Mouse (Mus musculus) kidney, embryonic 15.5 days (tissue): ENCODE measurements around the gene Cflar. TPM values are rescaled to one million over a fixed set of nuclear protein-coding genes. Genes with fewer than 3 reads are reported as not detected.
A peak's percentile ranks its signal among the peaks of the same experiment; 100 is the strongest.

ENCODE experiments used
- ATAC-seq: fragments of 200-750 bp; cut with Nextera tagmentation; replicated peaks from 2 replicates; pipeline ENCODE4 v1.8.0; 2017; ENCODE audit warnings: moderate TSS enrichment; ENCODE audit not compliant: low FRiP score
- H3K27ac ChIP-seq: fragments of 300-500 bp; sonication (generic); 2 replicates; pipeline ENCODE4 v1.5.1; 2015; ENCODE audit warnings: mild to moderate bottlenecking, inconsistent platforms
- H3K27me3 ChIP-seq: fragments of 300-500 bp; sonication (generic); 2 replicates; pipeline ENCODE4 v1.6.1; 2015; ENCODE audit warnings: inconsistent platforms
- H3K36me3 ChIP-seq: fragments of 300-500 bp; sonication (generic); 2 replicates; pipeline ENCODE4 v1.6.1; 2015; ENCODE audit warnings: inconsistent platforms
- H3K4me1 ChIP-seq: fragments of 300-500 bp; sonication (generic); 2 replicates; pipeline ENCODE4 v1.6.1; 2015; ENCODE audit warnings: inconsistent platforms
- H3K4me2 ChIP-seq: fragments of 300-500 bp; sonication (generic); 2 replicates; pipeline ENCODE4 v1.6.1; 2015; ENCODE audit warnings: moderate library complexity, mild to moderate bottlenecking, inconsistent platforms
- H3K4me3 ChIP-seq: fragments of 300-500 bp; sonication (generic); replicated peaks from 2 replicates; pipeline ENCODE4 v1.5.1; 2015; ENCODE audit warnings: mild to moderate bottlenecking, inconsistent platforms
- H3K9ac ChIP-seq: fragments of 300-500 bp; sonication (generic); 2 replicates; pipeline ENCODE4 v1.6.1; 2015; ENCODE audit warnings: mild to moderate bottlenecking, inconsistent platforms
- H3K9me3 ChIP-seq: fragments of 300-500 bp; sonication (generic); replicated peaks from 2 replicates; pipeline ENCODE4 v1.6.1; 2016; ENCODE audit warnings: inconsistent platforms
- WGBS: fragments of 180-500 bp; shearing (Covaris S2); methylation state at CpG from one replicate; pipeline ENCODE4 v1.1.7; 2015; ENCODE audit warnings: mixed read lengths; 5-methylcytosine and 5-hydroxymethylcytosine counted together
- polyA plus RNA-seq: library from polyadenylated mRNA; unstranded; fragments of >200 nt; fragmentation: Nextera tagmentation; extraction: Ambion mirVana; gene quantifications from 2 replicates; pipeline ENCODE4 v1.2.1, GENCODE M21; 2015

Gene Cflar
- polyA plus RNA-seq, 1 experiment from 2014 or later = 48.1 TPM

- Histone ChIP-seq H3K4me1 (0 out of 2 replicates have a peak, but pooled peaks cover 3% of the 10 kb centered on the region), H3K36me3 (no peaks in the 10 kb centered on the region), H3K9ac (no peak overlapping the region), H3K27ac (no peak overlapping the region), H3K9me3 (no peaks in the 10 kb centered on the region), H3K4me2 (no peak overlapping the region), H3K27me3 (no peaks in the 10 kb centered on the region), H3K4me3 (no peak overlapping the region)
- 26% methylated on average over 7 of the region's 7 CpGs for WGBS
- no peak for ATAC-seq
These were observed 58.9 kb downstream of the Cflar start for GRCm38 (mm10) chr1:58770111-58770720.

- no peak overlapping the region for H3K4me2 ChIP-seq
- no peaks in the 10 kb centered on the region for H3K27me3 ChIP-seq
- H3K36me3 ChIP-seq = no peaks in the 10 kb centered on the region
- 65% methylated on average over 3 of the region's 3 CpGs for WGBS
- no peak overlapping the region for H3K4me3 ChIP-seq
- no peaks in the 10 kb centered on the region for H3K9me3 ChIP-seq
- H3K4me1 ChIP-seq = 0 out of 2 replicates have a peak, but pooled peaks cover 3% of the 10 kb centered on the region
- H3K27ac ChIP-seq = no peak overlapping the region
- no peak overlapping the region for H3K9ac ChIP-seq
- ATAC-seq = no peak
These were observed 60.8 kb downstream of the Cflar start for GRCm38 (mm10) chr1:58772084-58772483.

- Histone ChIP-seq H3K4me3 (no peak overlapping the region), H3K36me3 (no peaks in the 10 kb centered on the region), H3K9ac (no peak overlapping the region), H3K27ac (no peak overlapping the region), H3K9me3 (no peaks in the 10 kb centered on the region), H3K27me3 (no peaks in the 10 kb centered on the region), H3K4me2 (no peak overlapping the region), H3K4me1 (0 out of 2 replicates have a peak, but pooled peaks cover 3% of the 10 kb centered on the region)
- no peak for ATAC-seq
These were observed 62.0 kb downstream of the Cflar start for GRCm38 (mm10) chr1:58773280-58773679.

GRCm38 (mm10) chr1:58773905-58774304 lies 62.6 kb downstream of the Cflar start:
- Histone ChIP-seq H3K36me3 (no peaks in the 10 kb centered on the region), H3K4me1 (0 out of 2 replicates have a peak, but pooled peaks cover 3% of the 10 kb centered on the region), H3K9ac (no peak overlapping the region), H3K4me3 (no peak overlapping the region), H3K4me2 (no peak overlapping the region), H3K9me3 (no peaks in the 10 kb centered on the region), H3K27ac (no peak overlapping the region), H3K27me3 (no peaks in the 10 kb centered on the region)
- 47% methylated on average over 2 of the region's 2 CpGs for WGBS
- ATAC-seq = no peak

- H3K9me3 ChIP-seq = no peaks in the 10 kb centered on the region
- WGBS = 96% methylated on average over 5 of the region's 5 CpGs
These were observed 64.1 kb downstream of the Cflar start for GRCm38 (mm10) chr1:58775361-58775760.

GRCm38 (mm10) chr1:58777583-58777982 lies 66.3 kb downstream of the Cflar start:
- H3K9ac ChIP-seq = no peak overlapping the region
- WGBS = 92% methylated on average over 1 of the region's 1 CpGs
- H3K27ac ChIP-seq = no peak overlapping the region
- H3K27me3 ChIP-seq = no peaks in the 10 kb centered on the region
- H3K9me3 ChIP-seq = no peaks in the 10 kb centered on the region
- 0 out of 2 replicates have a peak, but pooled peaks cover 3% of the 10 kb centered on the region for H3K4me1 ChIP-seq
- no peak overlapping the region for H3K4me3 ChIP-seq
- no peak overlapping the region for H3K4me2 ChIP-seq
- no peaks in the 10 kb centered on the region for H3K36me3 ChIP-seq
- no peak for ATAC-seq

More at GRCm38 (mm10) chr1:58775361-58775760, 64.1 kb downstream of the Cflar start:
- no peak for ATAC-seq
- H3K36me3 ChIP-seq = no peaks in the 10 kb centered on the region
- no peaks in the 10 kb centered on the region for H3K27me3 ChIP-seq
- H3K4me3 ChIP-seq = no peak overlapping the region
- no peak overlapping the region for H3K9ac ChIP-seq
- H3K27ac ChIP-seq = no peak overlapping the region
- 0 out of 2 replicates have a peak, but pooled peaks cover 3% of the 10 kb centered on the region for H3K4me1 ChIP-seq
- H3K4me2 ChIP-seq = no peak overlapping the region

GRCm38 (mm10) chr1:58778226-58778625 lies 66.9 kb downstream of the Cflar start:
- H3K4me2 ChIP-seq = no peak overlapping the region
- WGBS = 17% methylated on average over 1 of the region's 1 CpGs
- no peaks in the 10 kb centered on the region for H3K36me3 ChIP-seq
- ATAC-seq = no peak
- 0 out of 2 replicates have a peak, but pooled peaks cover 3% of the 10 kb centered on the region for H3K4me1 ChIP-seq
- H3K9ac ChIP-seq = no peak overlapping the region
- H3K27ac ChIP-seq = no peak overlapping the region
- H3K9me3 ChIP-seq = no peaks in the 10 kb centered on the region
- no peak overlapping the region for H3K4me3 ChIP-seq
- no peaks in the 10 kb centered on the region for H3K27me3 ChIP-seq

GRCm38 (mm10) chr1:58786276-58786675 lies 75.0 kb downstream of the Cflar start:
- H3K4me2 ChIP-seq = no peak overlapping the region
- no peaks in the 10 kb centered on the region for H3K9me3 ChIP-seq
- H3K27ac ChIP-seq = no peak overlapping the region
- no peaks in the 10 kb centered on the region for H3K36me3 ChIP-seq
- H3K27me3 ChIP-seq = no peaks in the 10 kb centered on the region
- H3K9ac ChIP-seq = no peak overlapping the region
- WGBS = 97% methylated on average over 2 of the region's 2 CpGs
- H3K4me1 ChIP-seq = no peaks in the 10 kb centered on the region
- H3K4me3 ChIP-seq = no peak overlapping the region
- no peak for ATAC-seq

GRCm38 (mm10) chr1:58788410-58788809 lies 77.1 kb downstream of the Cflar start:
- no peak overlapping the region for H3K27ac ChIP-seq
- 95% methylated on average over 4 of the region's 4 CpGs for WGBS

GRCm38 (mm10) chr1:58794705-58795104 lies 83.4 kb downstream of the Cflar start:
- Histone ChIP-seq H3K4me2 (peak overlapping the region; percentile 67), H3K27ac (peak overlapping the region; percentile 89), H3K9me3 (no peaks in the 10 kb centered on the region; the same call in 1 of the 2 replicates), H3K9ac (no peak overlapping the region; the same call in 1 of the 2 replicates), H3K4me3 (peak overlapping the region; percentile 57), H3K4me1 (peaks cover 17% of the 10 kb centered on the region), H3K36me3 (peaks cover 9% of the 10 kb centered on the region), H3K27me3 (no peaks in the 10 kb centered on the region)
- 49% methylated on average over 2 of the region's 2 CpGs for WGBS
- ATAC-seq = no peak

More at GRCm38 (mm10) chr1:58788410-58788809, 77.1 kb downstream of the Cflar start:
- no peaks in the 10 kb centered on the region for H3K36me3 ChIP-seq
- no peaks in the 10 kb centered on the region for H3K9me3 ChIP-seq
- H3K4me1 ChIP-seq = no peaks in the 10 kb centered on the region
- H3K4me3 ChIP-seq = no peak overlapping the region
- H3K9ac ChIP-seq = no peak overlapping the region
- no peak for ATAC-seq
- no peak overlapping the region for H3K4me2 ChIP-seq
- H3K27me3 ChIP-seq = no peaks in the 10 kb centered on the region

GRCm38 (mm10) chr1:58795291-58796058 lies 84.2 kb downstream of the Cflar start, which contains the start of gene Casp8:
Gene Casp8, plus strand, starts transcription at chr1:58795374.
- Histone ChIP-seq H3K9ac (peak within 1 kb of the TSS; percentile 63), H3K36me3 (peaks cover 12% of the 10 kb centered on the region), H3K4me2 (peak within 1 kb of the TSS; percentile 67), H3K27me3 (no peaks in the 10 kb centered on the region), H3K9me3 (no peaks in the 10 kb centered on the region; the same call in 1 of the 2 replicates), H3K4me3 (peak within 1 kb of the TSS; percentile 57), H3K4me1 (peaks cover 17% of the 10 kb centered on the region), H3K27ac (peak within 1 kb of the TSS; percentile 89)
- 1% methylated on average over 42 of the region's 42 CpGs for WGBS
- peak; percentile 94 for ATAC-seq

GRCm38 (mm10) chr1:58796059-58796363 lies 84.7 kb downstream of the Cflar start:
- peak overlapping the region; percentile 57 for H3K4me3 ChIP-seq
- ATAC-seq = peak; percentile 20
- peaks cover 14% of the 10 kb centered on the region for H3K36me3 ChIP-seq
- H3K9ac ChIP-seq = peak overlapping the region; percentile 63
- 0% methylated on average over 3 of the region's 3 CpGs for WGBS
- H3K4me2 ChIP-seq = peak overlapping the region; percentile 67
- H3K27me3 ChIP-seq = no peaks in the 10 kb centered on the region
- H3K27ac ChIP-seq = peak overlapping the region; percentile 89
- no peaks in the 10 kb centered on the region; the same call in 1 of the 2 replicates for H3K9me3 ChIP-seq
- peaks cover 17% of the 10 kb centered on the region for H3K4me1 ChIP-seq
